Mouse (Mus musculus) thymus, adult 2 months (tissue): ENCODE results near the gene Tmem30b.

Experiments used
- CTCF ChIP-seq: fragments of 200-500 bp; IDR thresholded peaks from 2 replicates; pipeline ENCODE4 v1.5.1; 2012; ENCODE audit warnings: mild to moderate bottlenecking, control low read depth, low read length, moderate library complexity, borderline replicate concordance; ENCODE audit not compliant: control insufficient read depth, poor library complexity, insufficient read depth; ENCODE audit errors: extremely low read depth
- POLR2A ChIP-seq: fragments of 200-500 bp; IDR thresholded peaks from 2 replicates; pipeline ENCODE4 v1.6.1; 2012; ENCODE audit warnings: mild to moderate bottlenecking, low read length, control low read depth, moderate library complexity; ENCODE audit not compliant: control insufficient read depth, poor library complexity, insufficient read depth; ENCODE audit errors: extremely low read depth

- TF ChIP-seq CTCF (no peak), POLR2A (no peak)
Observed at GRCm38 (mm10) chr12:73495172-73495571, 51.0 kb downstream of the Tmem30b start.
